Mouse (Mus musculus) heart, postnatal 14 days (tissue): ENCODE results near the gene Sprr2d. TPM values are rescaled to one million over a fixed set of nuclear protein-coding genes. Genes with fewer than 3 reads are reported as not detected.

Experiments used
- DNase-seq, 2 experiments: peaks; one replicate each; pipeline ENCODE4 v3.0.0; 2021 to 2022
- intact Hi-C: fragments of 180-260 bp; cut with DNase I; formaldehyde crosslinking; loops from one replicate; pipeline ENCODE4 v1.15.1; 2025
- long read RNA-seq, 2 experiments: library from polyadenylated mRNA; stranded (forward); transcript quantifications; one replicate each; pipeline ENCODE4 v2.0.0; 2021
- total RNA-seq, 2 experiments: library from RNA; stranded (reverse); gene quantifications; 2 replicates each; pipeline ENCODE4 v1.2.3; 2021

The Sprr2d gene
- total RNA-seq, result not detected
- long read RNA-seq, experiment 1, result 0 reads
- long read RNA-seq, experiment 2, result 0 reads

DNA sequence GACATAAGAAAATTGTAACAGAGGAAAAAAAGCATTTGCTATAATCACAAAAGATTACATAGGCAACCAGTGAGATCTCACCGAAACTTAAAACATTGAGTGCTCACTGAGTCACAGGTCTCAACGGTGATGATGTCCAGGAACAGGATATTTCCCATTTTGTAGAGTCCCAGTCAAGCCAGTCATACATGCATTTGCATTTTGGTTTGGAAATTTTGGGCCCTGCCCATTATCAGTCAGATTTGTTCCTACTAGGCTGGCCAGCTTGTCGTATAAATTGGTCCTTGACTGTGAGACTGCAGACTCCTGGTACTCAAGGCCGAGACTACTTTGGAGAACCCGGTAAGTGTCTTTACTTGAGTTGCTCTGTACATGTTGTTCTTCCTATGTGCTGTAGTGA is at the start of gene Sprr2d:
TSS of gene Sprr2d (plus strand) at position 301 of the 400 bp plus-strand sequence.
- no peak for DNase-seq
- intact Hi-C loops, result no loop called here

DNA sequence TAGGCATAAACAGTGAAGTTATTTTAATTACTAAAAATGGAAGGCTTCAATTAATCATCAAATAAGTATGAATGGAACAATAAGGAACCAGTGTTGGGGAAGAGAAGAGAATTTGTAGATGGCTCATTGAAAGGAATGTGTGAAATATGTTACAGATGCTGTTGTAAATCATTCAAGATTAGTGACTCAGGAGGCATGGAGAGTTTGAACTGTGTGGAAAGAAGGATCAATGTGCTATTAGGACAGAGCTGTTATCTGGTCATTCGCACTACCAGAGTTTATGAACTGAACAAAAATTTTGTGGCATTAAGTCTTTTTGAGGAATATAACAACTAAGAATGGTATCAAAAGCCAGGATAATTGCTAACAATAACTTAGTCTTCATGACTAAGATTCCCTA is 31.5 kb upstream of the Sprr2d start:
- no peak for DNase-seq
- intact Hi-C loops, result no loop called here

DNA sequence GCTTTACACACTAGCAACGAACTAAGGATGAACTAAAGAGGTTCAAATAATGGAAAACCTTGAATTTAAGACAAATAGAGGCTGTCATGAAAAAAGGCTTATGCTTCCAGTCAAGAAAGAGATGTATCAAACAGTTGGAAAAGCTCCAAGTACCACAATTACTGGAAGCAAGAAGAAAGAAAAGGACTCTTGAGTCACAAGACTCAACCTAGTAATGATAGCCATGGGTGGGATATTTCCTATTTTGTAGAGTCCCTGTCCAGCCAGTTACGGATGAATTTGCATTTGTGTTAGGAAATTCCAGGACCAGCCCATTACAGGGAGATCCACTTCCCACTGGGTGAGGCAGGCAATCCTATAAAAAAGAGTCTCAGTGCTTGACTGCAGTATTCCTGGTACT is 22.6 kb upstream of the Sprr2d start, which contains the start of gene Sprr2b:
TSS of gene Sprr2b (plus strand) at position 301 of the 400 bp plus-strand sequence.
- intact Hi-C loops, result no loop called here
- no peak for DNase-seq

- DNase-seq, result no peak
- intact Hi-C loops, result no loop called here
Observed at GRCm38 (mm10) chr3:92317384-92317783, 21.6 kb upstream of the Sprr2d start.

DNA sequence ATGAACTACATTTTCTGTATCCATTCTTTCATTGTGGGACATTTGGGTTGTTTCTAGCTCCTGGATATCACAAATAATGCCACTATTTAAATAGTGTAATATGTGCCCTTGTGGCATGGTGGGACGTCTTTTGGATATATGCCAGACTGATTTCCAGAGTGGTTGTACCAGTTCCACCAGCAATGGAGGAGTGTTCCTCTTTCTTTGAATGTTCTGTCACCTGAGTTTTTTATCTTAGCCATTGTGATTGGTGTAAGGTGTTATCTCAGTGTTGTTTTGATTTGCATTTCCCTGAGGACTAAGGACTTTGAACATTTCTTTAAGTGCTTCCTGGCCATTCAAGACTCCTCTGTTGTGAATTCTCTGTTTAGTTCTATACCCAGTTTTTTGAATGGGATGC is 2.7 kb upstream of the Sprr2d start:
- DNase-seq, result no peak

DNA sequence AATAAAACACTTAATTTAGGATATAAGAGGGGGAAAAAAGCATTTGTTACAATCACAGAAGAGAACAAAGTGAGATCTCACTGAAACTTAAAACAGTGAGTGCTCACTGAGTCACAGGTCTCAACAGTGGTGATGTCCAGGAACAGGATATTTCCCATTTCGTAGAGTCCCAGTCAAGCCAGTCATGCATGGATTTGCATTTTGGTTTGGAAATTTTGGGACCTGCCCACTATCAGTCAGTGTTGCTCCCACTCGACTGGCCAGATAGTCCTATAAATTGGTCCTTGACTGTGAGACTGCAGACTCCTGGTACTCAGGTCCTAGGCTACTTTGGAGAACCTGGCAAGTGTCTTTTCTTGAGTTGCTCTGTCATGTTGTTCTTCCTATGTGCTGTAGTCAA is 12.9 kb downstream of the Sprr2d start, which contains the start of gene Sprr2e:
TSS of gene Sprr2e (plus strand) at position 301 of the 400 bp plus-strand sequence.
- intact Hi-C loops, result no loop called here
- no peak for DNase-seq

More for the DNA sequence above, 2.7 kb upstream of the Sprr2d start:
- intact Hi-C loops, result no loop called here

DNA sequence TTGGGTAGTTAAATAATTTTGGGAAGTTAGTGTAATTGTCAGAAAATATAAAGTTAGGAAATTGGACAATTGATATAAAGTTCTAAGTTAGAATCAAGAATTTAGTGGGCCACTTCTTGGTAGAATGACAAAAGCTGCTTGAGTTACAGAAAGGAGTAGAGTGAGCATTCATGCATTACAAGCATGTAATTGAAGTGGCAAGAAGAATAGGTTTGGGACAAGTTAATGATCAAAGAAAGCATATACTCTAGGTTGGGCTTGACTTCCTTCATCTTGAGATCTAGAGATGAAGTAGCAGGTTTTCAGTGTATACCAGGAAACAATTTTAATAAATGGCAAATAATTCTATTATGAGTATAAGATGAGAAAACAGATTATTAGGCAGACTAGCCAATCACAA is 22.7 kb downstream of the Sprr2d start:
- intact Hi-C loops, result no loop called here

DNA sequence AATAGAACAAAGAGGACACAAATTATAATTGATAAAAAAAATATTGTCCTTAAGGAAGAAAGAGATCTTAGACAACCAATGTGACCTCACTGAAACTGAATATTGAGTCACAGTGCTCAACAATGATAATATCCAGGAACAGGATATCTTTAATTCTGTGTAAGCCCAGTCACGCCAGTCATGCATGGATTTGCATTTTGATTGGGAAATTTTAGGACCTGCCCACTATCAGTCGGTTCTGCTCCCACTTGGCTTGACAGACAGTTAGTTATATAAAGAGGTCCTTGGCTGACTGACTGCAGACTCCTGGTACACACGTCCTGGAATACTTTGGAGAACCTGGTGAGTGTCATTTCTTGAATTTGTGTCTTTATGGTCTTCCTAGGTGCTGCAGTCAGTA is 25.9 kb downstream of the Sprr2d start, which contains the start of gene Sprr2f:
TSS of gene Sprr2f (plus strand) at position 301 of the 400 bp plus-strand sequence.
- DNase-seq, result no peak
- intact Hi-C loops, result no loop called here

More for the DNA sequence above, 22.7 kb downstream of the Sprr2d start:
- DNase-seq, result no peak

DNA sequence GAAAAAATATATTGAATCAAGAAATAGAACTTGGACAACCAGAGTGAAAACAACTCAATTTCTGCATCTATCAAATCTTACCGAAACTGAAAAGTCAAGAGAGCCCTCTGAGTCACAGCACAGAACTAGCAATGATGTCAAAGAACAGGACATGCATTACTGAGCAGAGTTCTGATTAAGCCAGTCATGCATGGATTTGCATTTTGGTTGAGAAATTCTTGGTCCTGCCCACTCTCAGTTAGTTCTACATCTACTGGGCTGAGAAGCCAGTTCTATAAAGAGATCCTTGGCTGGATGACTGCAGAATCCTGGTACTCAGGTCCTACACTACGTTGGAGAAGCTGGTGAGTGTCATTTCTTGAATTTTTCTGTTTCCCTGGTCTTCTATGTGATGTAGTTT is 34.7 kb downstream of the Sprr2d start:
- intact Hi-C loops, result no loop called here
- DNase-seq, result no peak

DNA sequence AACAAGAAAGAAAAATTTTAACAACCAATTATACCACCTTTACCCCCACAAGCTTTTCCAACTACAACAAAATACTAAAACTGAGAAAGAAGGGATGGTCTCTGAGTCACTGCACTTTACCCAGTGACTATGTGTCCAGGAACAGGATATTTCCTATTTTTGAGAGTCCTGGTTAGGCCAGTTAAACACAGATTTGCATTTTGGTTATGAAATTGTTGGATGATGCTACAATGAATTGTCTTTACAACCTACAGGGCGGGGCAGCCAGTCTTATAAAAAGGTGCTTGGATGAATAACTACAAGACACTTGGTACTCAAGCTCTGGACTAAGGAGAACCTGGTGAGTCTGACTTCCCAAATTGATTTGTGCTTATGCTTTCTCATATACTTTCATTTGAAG is 46.4 kb downstream of the Sprr2d start, which contains the start of gene Sprr2h:
TSS of gene Sprr2h (plus strand) at position 301 of the 400 bp plus-strand sequence.
- intact Hi-C loops, result no loop called here
- DNase-seq, result no peak

Other genes with a start within 250 kb of the Sprr2d start
- gene Prr9, start 215.2 kb upstream of the Sprr2d start, total RNA-seq, result not detected
- not detected for gene Lelp1, start 196.4 kb upstream of the Sprr2d start, total RNA-seq
- not detected for gene Sprr2a1, start 123.3 kb upstream of the Sprr2d start, total RNA-seq
- 1 to 10 TPM; 1.4 to 3.0 TPM for gene Sprr2a2, start 123.2 kb upstream of the Sprr2d start, total RNA-seq
- gene Sprr2a3, start 53.7 kb upstream of the Sprr2d start, total RNA-seq, result not detected
- not detected for gene Sprr2b, start 22.5 kb upstream of the Sprr2d start, total RNA-seq
- not detected for gene Sprr2e, start 13.0 kb downstream of the Sprr2d start, total RNA-seq
- gene Sprr2f, start 26.0 kb downstream of the Sprr2d start, total RNA-seq, result not detected
- not detected for gene Sprr2h, start 46.5 kb downstream of the Sprr2d start, total RNA-seq
- not detected for gene Sprr2i, start 68.9 kb downstream of the Sprr2d start, total RNA-seq
- gene Sprr2j-ps, start 78.9 kb downstream of the Sprr2d start, total RNA-seq, result not detected
- 1 to 10 TPM; 3.1 to 5.0 TPM for gene Gm9774, start 90.3 kb downstream of the Sprr2d start, total RNA-seq
- gene Sprr2k, start 93.4 kb downstream of the Sprr2d start, total RNA-seq, result not detected
- gene Sprr1b, start 99.6 kb downstream of the Sprr2d start, total RNA-seq, result not detected
- not detected for gene Sprr3, start 119.6 kb downstream of the Sprr2d start, total RNA-seq
- not detected for gene Sprr1a, start 146.8 kb downstream of the Sprr2d start, total RNA-seq
- gene Sprr4, start 161.4 kb downstream of the Sprr2d start, total RNA-seq, result not detected
- gene 2310046K23Rik, start 195.4 kb downstream of the Sprr2d start, total RNA-seq, result not detected
- not detected for gene Ivl, start 234.6 kb downstream of the Sprr2d start, total RNA-seq
- gene Smcp, start 249.9 kb downstream of the Sprr2d start, total RNA-seq, result not detected